10 mouse cellular contexts compared by ENCODE assay signal in the genomic region with DNA sequence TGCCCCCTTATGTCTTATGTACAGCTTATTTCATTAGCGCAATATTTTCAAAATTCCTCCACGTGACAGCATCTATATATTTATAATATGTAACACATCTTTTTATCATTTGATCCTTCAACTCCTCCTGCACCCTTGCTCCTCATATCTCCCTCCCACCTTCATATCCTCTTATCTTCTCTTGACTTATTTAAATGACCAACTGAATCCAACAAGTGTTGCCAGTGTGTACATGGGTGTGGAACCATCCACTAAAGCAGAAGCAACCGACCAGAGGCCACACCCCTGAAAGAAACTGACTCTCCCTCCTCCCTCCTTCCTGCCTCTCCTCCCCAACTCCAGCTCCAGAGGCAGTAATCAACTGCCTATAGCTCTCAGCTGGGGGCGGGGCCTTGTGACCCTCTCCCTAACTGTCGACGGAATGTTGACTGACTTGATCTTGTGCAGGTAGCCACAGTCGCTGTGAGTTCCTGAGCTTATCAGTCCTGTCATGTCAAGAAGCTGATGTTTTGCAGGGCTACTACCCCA. TPM values are rescaled to one million over a fixed set of nuclear protein-coding genes. Genes with fewer than 3 reads are reported as not detected.
DNase-seq lines count a peak whose midpoint lies in the region; ATAC-seq lines count a peak whose summit lies in the region.
"Had no signal": no experiment of that assay in that cellular context is flagged by ENCODE, and none has a peak within 500 bp of the region (broad histone marks: within the 10 kb centered on the region; RNA-seq: fewer than 3 reads in every experiment).

No protein-coding gene starts in this region.

- no peak overlapping the region for H3K27ac ChIP-seq in heart, embryonic 11.5 days (ENCODE audit: low read depth, low read length)
- peak overlapping the region; percentile 85 for H3K27ac ChIP-seq in liver, embryonic 16.5 days (ENCODE audit: low read length)
- no peak overlapping the region for H3K27ac ChIP-seq in limb, embryonic 10.5 days
- H3K27ac ChIP-seq: embryonic facial prominence, embryonic 15.5 days had no signal

- no peaks in the 10 kb centered on the region for H3K9me3 ChIP-seq in heart, embryonic 11.5 days (replicated peaks; ENCODE audit: control insufficient read depth, low read length)
- H3K9me3 ChIP-seq in liver, embryonic 16.5 days (replicated peaks; ENCODE audit: control insufficient read depth, low read length), result no peaks in the 10 kb centered on the region
- H3K9me3 ChIP-seq in limb, embryonic 10.5 days (replicated peaks), result no peaks in the 10 kb centered on the region
- H3K9me3 ChIP-seq: embryonic facial prominence, embryonic 15.5 days had no signal

- 34% methylated on average over 7 of the region's 7 CpGs for WGBS in heart, embryonic 11.5 days (ENCODE audit: insufficient replicate concordance)
- 24% methylated on average over 7 of the region's 7 CpGs for WGBS in liver, embryonic 16.5 days (ENCODE audit: insufficient replicate concordance)
- 37% methylated on average over 7 of the region's 7 CpGs for WGBS in limb, embryonic 10.5 days

- no peak overlapping the region for H3K9ac ChIP-seq in heart, embryonic 11.5 days (ENCODE audit: low read depth, low read length)
- peak overlapping the region; percentile 41 for H3K9ac ChIP-seq in liver, embryonic 16.5 days (ENCODE audit: low read depth, low read length)
- H3K9ac ChIP-seq: embryonic facial prominence, embryonic 15.5 days had no signal

- no peaks in the 10 kb centered on the region; the same call in 1 of the 2 replicates for H3K4me1 ChIP-seq in heart, embryonic 11.5 days (ENCODE audit: control insufficient read depth, insufficient read depth, low read length)
- H3K4me1 ChIP-seq in liver, embryonic 16.5 days (ENCODE audit: control insufficient read depth, low read depth, low read length), result peaks cover 5% of the 10 kb centered on the region
- H3K4me1 ChIP-seq in limb, embryonic 10.5 days, result 0 out of 2 replicates have a peak, but pooled peaks cover 4% of the 10 kb centered on the region
- H3K4me1 ChIP-seq: embryonic facial prominence, embryonic 15.5 days had no signal

- no peaks in the 10 kb centered on the region for H3K27me3 ChIP-seq in heart, embryonic 11.5 days (ENCODE audit: control insufficient read depth, insufficient read depth, low read length)
- H3K27me3 ChIP-seq in liver, embryonic 16.5 days (ENCODE audit: control insufficient read depth, insufficient read depth, low read depth, low read length), result 0 out of 2 replicates have a peak, but pooled peaks cover 3% of the 10 kb centered on the region
- peaks cover 86% of the 10 kb centered on the region for H3K27me3 ChIP-seq in limb, embryonic 10.5 days (ENCODE audit: low read depth, poor library complexity, severe bottlenecking)
- H3K27me3 ChIP-seq: embryonic facial prominence, embryonic 15.5 days had no signal

- intact Hi-C loops in heart, postnatal 14 days (cut with DNase I), result no loop called here

- H3K36me3 ChIP-seq in heart, embryonic 11.5 days (ENCODE audit: control insufficient read depth, insufficient read depth, low read length), result no peaks in the 10 kb centered on the region
- H3K36me3 ChIP-seq in liver, embryonic 16.5 days (ENCODE audit: control insufficient read depth, insufficient read depth), result no peaks in the 10 kb centered on the region
- H3K36me3 ChIP-seq in limb, embryonic 10.5 days, result no peaks in the 10 kb centered on the region
- H3K36me3 ChIP-seq: embryonic facial prominence, embryonic 15.5 days had no signal

- peak; percentile 71; the same call in 1 of the 2 replicates for ATAC-seq in heart, embryonic 11.5 days (replicated peaks; ENCODE audit: insufficient number of reproducible peaks, low FRiP score, low TSS enrichment)
- peak; percentile 98 for ATAC-seq in liver, embryonic 16.5 days (ENCODE audit: low read depth)

- DNase-seq in heart, postnatal 14 days, result no peak
- peak; percentile 9 for DNase-seq in urinary bladder, postnatal 25 days (ENCODE audit: low spot score)
- no peak for DNase-seq in urinary bladder, postnatal 10 days (ENCODE audit: low spot score)
- DNase-seq in adrenal gland, adult 8-10 months, result no peak
- no peak for DNase-seq in limb, embryonic 10.5 days (ENCODE audit: low spot score)
- DNase-seq in right cerebral cortex, adult 18-20 months, result no peak
- DNase-seq: right cerebral cortex, postnatal 14 days had no signal

- no peak overlapping the region for H3K4me3 ChIP-seq in heart, embryonic 11.5 days (ENCODE audit: low read depth, low read length)
- no peak overlapping the region for H3K4me3 ChIP-seq in liver, embryonic 16.5 days (ENCODE audit: low read depth, low read length)
- H3K4me3 ChIP-seq in limb, embryonic 10.5 days, result no peak overlapping the region
- H3K4me3 ChIP-seq: embryonic facial prominence, embryonic 15.5 days had no signal

- no peak overlapping the region for H3K4me2 ChIP-seq in heart, embryonic 11.5 days
- peak overlapping the region; percentile 31; the same call in 1 of the 2 replicates for H3K4me2 ChIP-seq in liver, embryonic 16.5 days (ENCODE audit: low read depth, low read length)
- H3K4me2 ChIP-seq: embryonic facial prominence, embryonic 15.5 days had no signal

RNA-seq across cellular contexts. Expression of gene Ammecr1, which starts 6.0 kb away (rescaled TPM):
- 19.8 and 22.2 TPM in 2 replicates for polyA plus RNA-seq in heart, embryonic 11.5 days (2014; fragmentation: Nextera tagmentation; extraction: Ambion mirVana)
- total RNA-seq in heart, postnatal 14 days (2021), result 10 to 100 TPM; 36.2 to 40.6 TPM
- polyA plus RNA-seq in liver, embryonic 16.5 days (2015; fragmentation: Nextera tagmentation; extraction: Ambion mirVana), result 6.4 and 7.1 TPM in 2 replicates
- 10 to 100 TPM in 2 of 4 experiments, 1 to 10 TPM in 2; 7.7 to 14.2 (median 11.6) TPM for total RNA-seq in adrenal gland, adult 8-10 months (2022)
- 12.2 and 12.4 TPM in 2 replicates for polyA plus RNA-seq in limb, embryonic 10.5 days (2016; fragmentation: Nextera tagmentation; extraction: Ambion mirVana)
